Mouse (Mus musculus) brain, embryonic 14.5 days (tissue): ENCODE results near the gene Plcxd3.

Experiments used
- CTCF ChIP-seq: fragments of 200-500 bp; IDR thresholded peaks from 2 replicates; pipeline ENCODE4 v1.5.1; 2012; ENCODE audit warnings: inconsistent platforms, mild to moderate bottlenecking, moderate library complexity, borderline replicate concordance; ENCODE audit not compliant: insufficient read depth, insufficient read length; ENCODE audit errors: extremely low read depth
- POLR2A ChIP-seq: fragments of 200-500 bp; IDR thresholded peaks from 2 replicates; pipeline ENCODE4 v1.6.1; 2012; ENCODE audit warnings: mild to moderate bottlenecking, inconsistent platforms, borderline replicate concordance; ENCODE audit not compliant: poor library complexity, insufficient read depth, insufficient read length, severe bottlenecking; ENCODE audit errors: extremely low read depth

DNA sequence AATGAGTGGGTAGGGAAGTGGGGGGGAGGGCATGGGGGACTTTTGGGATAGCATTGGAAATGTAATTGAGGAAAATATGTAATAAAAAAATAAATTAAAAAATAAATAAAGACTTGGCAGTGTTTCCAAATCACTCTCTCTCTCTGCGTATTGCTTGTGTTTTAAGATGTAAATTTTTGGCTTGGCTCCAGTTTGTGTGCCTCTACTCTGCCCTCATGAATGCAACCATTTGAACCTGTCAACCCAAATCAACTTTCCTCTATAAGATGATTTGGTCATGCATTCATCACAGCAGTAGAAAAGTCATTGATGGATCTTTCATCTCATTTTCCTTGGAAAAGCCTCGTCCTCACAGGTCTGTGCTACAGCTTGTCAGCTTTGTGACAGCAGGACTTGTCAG lies 121.7 kb downstream of the Plcxd3 start:
- no peak for TF ChIP-seq POLR2A
- no peak for TF ChIP-seq CTCF
